Mouse (Mus musculus) kidney, embryonic 16.5 days (tissue): Measurements from ENCODE around the gene 1700020A23Rik. TPM values are rescaled to one million over a fixed set of nuclear protein-coding genes. Genes with fewer than 3 reads are reported as not detected.
"Not testable (repeated sequence)": the region's sequence is repeated elsewhere in the genome, so short reads cannot be mapped to it uniquely, and the experiment has no call there.

Experiments
- ATAC-seq: fragments of 200-750 bp; cut with Nextera tagmentation; 2 replicates; pipeline ENCODE4 v1.8.0; 2017; ENCODE audit warnings: moderate TSS enrichment; ENCODE audit not compliant: low FRiP score, low TSS enrichment
- H3K27ac ChIP-seq: fragments of 300-500 bp; sonication (generic); 2 replicates; pipeline ENCODE4 v1.5.1; 2014; ENCODE audit warnings: low read length
- H3K27me3 ChIP-seq: fragments of 300-500 bp; sonication (generic); 2 replicates; pipeline ENCODE4 v1.6.1; 2014; ENCODE audit warnings: low read length, control low read depth, mixed read lengths; ENCODE audit not compliant: insufficient read depth
- H3K36me3 ChIP-seq: fragments of 300-500 bp; sonication (generic); 2 replicates; pipeline ENCODE4 v1.6.1; 2014; ENCODE audit warnings: low read length, control low read depth, mixed read lengths; ENCODE audit not compliant: insufficient read depth
- H3K4me1 ChIP-seq: fragments of 300-500 bp; sonication (generic); 2 replicates; pipeline ENCODE4 v1.6.1; 2014; ENCODE audit warnings: low read length, control low read depth, mixed read lengths; ENCODE audit not compliant: insufficient read depth
- H3K4me2 ChIP-seq: fragments of 300-500 bp; sonication (generic); replicated peaks from 2 replicates; pipeline ENCODE4 v1.6.1; 2014; ENCODE audit warnings: low read depth, low read length
- H3K4me3 ChIP-seq: fragments of 300-500 bp; sonication (generic); 2 replicates; pipeline ENCODE4 v1.5.1; 2014; ENCODE audit warnings: mild to moderate bottlenecking, low read length
- H3K9ac ChIP-seq: fragments of 300-500 bp; sonication (generic); replicated peaks from 2 replicates; pipeline ENCODE4 v1.6.1; 2014; ENCODE audit warnings: low read length
- H3K9me3 ChIP-seq: fragments of 300-500 bp; sonication (generic); 2 replicates; pipeline ENCODE4 v1.6.1; 2016; ENCODE audit warnings: low read length, control low read depth
- WGBS: fragments of 180-500 bp; shearing (Covaris S2); extraction: QIAGEN DNeasy Blood & Tissue Kit; methylation state at CpG from one replicate; pipeline ENCODE4 v1.1.7; 2014; 5-methylcytosine and 5-hydroxymethylcytosine counted together
- polyA plus RNA-seq: library from polyadenylated mRNA; unstranded; fragments of >200 nt; fragmentation: Nextera tagmentation; extraction: Ambion mirVana; gene quantifications from 2 replicates; pipeline ENCODE4 v1.2.1, GENCODE M21; 2015

Gene 1700020A23Rik
- not detected in 2 replicates for polyA plus RNA-seq

DNA sequence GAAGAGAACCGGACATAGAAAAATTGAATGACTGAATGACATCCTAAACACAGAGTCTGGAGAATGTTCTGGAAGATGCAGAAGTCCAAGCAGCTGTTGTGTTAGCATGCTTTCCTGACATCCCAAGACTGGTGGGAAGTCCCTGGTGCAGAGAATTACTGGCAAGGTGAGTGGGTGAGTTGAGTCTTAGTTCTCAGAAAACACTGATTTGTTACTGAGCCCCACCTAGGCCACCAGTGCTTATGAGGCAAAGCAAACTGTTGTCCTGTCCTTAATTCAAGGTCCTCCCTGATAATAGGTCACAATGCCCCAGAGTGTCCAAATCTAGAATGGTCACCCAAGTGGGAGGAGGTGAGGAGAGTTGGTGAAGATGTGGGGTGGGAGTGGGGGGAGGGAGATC, at the start of gene 1700020A23Rik, which contains the start of gene Gm28372:
TSS of gene 1700020A23Rik (plus strand) at position 321 of the 400 bp plus-strand sequence.
TSS of gene Gm28372 (plus strand) at position 301 of the 400 bp plus-strand sequence.
- Histone ChIP-seq H3K27ac (no peak within 1 kb of the TSS), H3K36me3 (no peaks in the 10 kb centered on the region), H3K4me1 (0 out of 2 replicates have a peak, but pooled peaks cover 6% of the 10 kb centered on the region), H3K4me3 (no peak within 1 kb of the TSS), H3K4me2 (no peak within 1 kb of the TSS), H3K9ac (no peak within 1 kb of the TSS), H3K27me3 (no peaks in the 10 kb centered on the region), H3K9me3 (no peaks in the 10 kb centered on the region)
- 94% methylated on average over 1 of the region's 1 CpGs for WGBS
- ATAC-seq: no peak

DNA sequence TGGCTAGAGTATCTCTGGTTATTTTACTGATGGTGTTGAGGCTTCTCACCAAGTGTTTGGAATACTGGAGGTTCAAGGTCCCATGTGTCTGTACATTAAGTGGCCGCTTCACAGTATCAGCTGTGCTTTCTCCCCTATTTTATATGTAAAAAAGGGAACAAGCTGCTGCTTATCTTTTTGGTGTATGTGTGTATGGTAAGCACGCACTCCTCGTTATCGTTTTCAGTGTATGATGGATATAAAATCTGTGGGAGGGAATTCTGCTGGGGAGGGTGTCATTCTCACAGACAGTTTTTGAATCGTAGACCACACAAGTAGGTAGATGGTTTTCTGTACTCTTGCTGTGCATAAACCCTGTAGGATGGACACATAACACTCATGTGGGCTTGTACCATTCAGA, 47.5 kb upstream of the 1700020A23Rik start:
- H3K4me3 ChIP-seq: no peak overlapping the region
- H3K9me3 ChIP-seq: no peaks in the 10 kb centered on the region
- H3K4me1 ChIP-seq: no peaks in the 10 kb centered on the region
- 89% methylated on average over 5 of the region's 5 CpGs for WGBS
- no peak for ATAC-seq
- H3K27ac ChIP-seq: no peak overlapping the region
- H3K36me3 ChIP-seq: no peaks in the 10 kb centered on the region
- no peak overlapping the region for H3K4me2 ChIP-seq
- H3K9ac ChIP-seq: no peak overlapping the region
- H3K27me3 ChIP-seq: peaks cover 36% of the 10 kb centered on the region

DNA sequence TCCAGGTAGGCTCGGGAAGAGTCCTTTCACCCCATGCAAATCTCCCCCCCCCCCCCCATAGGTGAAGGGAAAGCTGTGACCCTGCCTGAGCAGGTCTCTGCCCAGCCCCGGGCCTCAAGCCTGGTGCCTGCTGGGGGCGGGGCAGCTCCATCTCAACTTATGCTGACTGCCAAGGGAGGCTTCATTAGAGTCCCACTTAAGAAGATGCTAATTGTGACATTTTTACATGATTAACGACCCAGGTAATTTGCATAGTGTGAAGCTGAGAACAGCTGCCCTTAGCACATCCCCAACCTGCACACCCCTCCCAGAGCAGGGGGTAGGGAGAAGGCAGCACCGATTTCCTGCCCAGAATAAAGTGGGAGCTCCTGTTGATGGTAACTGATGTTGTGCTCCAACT, 46.2 kb upstream of the 1700020A23Rik start:
- H3K4me3 ChIP-seq: no peak overlapping the region
- no peaks in the 10 kb centered on the region for H3K4me1 ChIP-seq
- H3K9me3 ChIP-seq: no peaks in the 10 kb centered on the region
- WGBS: 14% methylated on average over 5 of the region's 5 CpGs
- H3K27ac ChIP-seq: no peak overlapping the region
- H3K36me3 ChIP-seq: no peaks in the 10 kb centered on the region
- H3K9ac ChIP-seq: no peak overlapping the region
- H3K27me3 ChIP-seq: peaks cover 49% of the 10 kb centered on the region
- no peak overlapping the region for H3K4me2 ChIP-seq
- no peak for ATAC-seq

DNA sequence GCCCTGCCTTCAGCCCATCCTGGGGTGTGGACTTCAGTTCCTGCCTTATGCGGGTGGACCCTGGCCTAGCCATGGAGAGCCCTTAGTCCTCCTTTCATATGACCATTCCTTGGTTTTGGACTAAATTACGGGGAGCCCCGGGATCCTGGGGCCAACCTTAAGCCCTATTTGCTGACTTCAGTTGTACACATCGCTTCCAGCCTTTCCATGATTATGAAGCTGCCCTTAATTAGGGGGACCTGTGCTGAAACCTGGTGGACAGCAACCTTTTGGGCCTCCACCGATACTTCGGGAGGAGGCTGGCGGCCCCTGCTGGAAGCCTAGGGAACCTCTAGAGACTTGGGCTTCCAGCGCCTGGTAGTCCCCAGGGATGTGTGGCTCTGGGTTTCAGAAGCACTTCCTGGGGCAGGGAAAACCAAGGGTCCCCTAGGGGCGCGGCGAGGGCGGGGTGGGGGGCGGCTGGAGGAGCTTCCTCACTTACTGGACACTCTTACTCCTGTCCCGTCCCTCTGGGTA, 42.5 kb upstream of the 1700020A23Rik start:
- H3K9me3 ChIP-seq: no peaks in the 10 kb centered on the region
- H3K4me3 ChIP-seq: no peak overlapping the region
- 5% methylated on average over 14 of the region's 14 CpGs for WGBS
- H3K4me2 ChIP-seq: no peak overlapping the region
- 0 out of 2 replicates have a peak, but pooled peaks cover 3% of the 10 kb centered on the region for H3K4me1 ChIP-seq
- H3K27ac ChIP-seq: no peak overlapping the region
- ATAC-seq: peak; percentile 44
- no peak overlapping the region for H3K9ac ChIP-seq
- H3K27me3 ChIP-seq: peaks cover 50% of the 10 kb centered on the region
- no peaks in the 10 kb centered on the region for H3K36me3 ChIP-seq

DNA sequence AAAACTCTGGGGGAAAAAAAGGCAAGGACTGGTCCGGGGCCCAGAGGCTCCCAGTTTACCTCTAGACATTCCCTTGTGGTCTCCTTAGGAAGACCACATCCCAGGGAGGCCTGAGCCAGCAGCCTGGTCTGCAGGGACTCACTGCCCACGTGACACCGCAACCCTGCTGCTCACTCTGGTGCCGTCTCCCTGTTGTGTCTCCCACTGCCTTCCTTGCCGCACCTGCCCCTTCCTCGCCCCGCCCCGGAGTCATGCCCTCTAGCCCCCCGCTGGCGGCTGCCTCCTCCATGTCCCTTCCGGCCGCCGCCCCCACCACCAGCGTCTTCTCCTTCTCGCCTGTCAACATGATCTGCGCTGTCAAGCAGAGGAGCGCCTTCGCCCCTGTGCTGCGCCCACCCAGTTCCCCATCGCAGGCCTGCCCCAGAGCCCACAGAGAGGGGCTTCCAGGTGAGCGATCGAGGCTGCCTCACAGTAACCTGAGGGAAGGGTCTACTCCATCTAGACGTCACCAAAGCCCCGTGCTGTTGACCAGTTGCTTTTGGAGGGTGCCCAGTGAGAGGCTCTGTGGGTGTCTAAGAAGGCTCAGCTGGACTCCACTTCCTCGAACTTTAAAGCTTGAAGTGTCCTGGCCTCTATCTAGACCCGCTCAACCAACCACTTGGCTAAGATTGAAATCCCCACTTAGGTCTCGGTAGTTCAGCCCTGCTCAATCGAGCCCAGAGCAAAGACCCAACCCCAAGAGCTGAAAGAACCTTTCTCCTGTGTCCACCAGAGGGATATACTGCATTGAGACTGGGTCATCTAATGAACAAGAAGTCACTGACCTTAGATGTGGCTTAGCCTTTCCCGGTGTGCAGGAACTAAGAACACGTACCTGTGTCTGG, 39.6 kb upstream of the 1700020A23Rik start:
- ATAC-seq: peak; percentile 72

DNA sequence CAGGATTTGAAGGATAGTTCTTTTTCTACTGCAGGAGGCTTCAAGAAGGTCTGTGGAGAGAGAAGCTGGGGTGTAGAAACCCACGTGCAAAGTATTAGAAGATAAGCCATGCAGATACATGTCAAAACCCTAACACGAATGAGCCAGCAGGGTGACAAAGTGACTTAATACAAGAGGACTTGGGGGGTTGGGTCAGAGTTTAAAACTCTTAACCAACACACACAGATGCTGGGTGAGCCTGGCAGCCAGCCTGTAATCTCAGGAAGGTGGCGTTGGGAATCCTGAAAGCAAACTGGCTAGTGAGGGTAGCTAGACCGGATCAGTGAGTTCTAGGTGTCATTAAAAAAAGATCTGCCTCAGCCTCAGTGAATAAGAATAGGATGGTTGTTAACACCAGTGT, 37.7 kb upstream of the 1700020A23Rik start:
- Histone ChIP-seq H3K27me3 (peaks cover 15% of the 10 kb centered on the region), H3K36me3 (no peaks in the 10 kb centered on the region), H3K4me3 (no peak overlapping the region), H3K27ac (no peak overlapping the region), H3K9me3 (no peaks in the 10 kb centered on the region), H3K9ac (no peak overlapping the region), H3K4me2 (no peak overlapping the region), H3K4me1 (0 out of 2 replicates have a peak, but pooled peaks cover 3% of the 10 kb centered on the region)
- ATAC-seq: no peak
- WGBS: 64% methylated on average over 4 of the region's 4 CpGs

More for the DNA sequence above, 39.6 kb upstream of the 1700020A23Rik start:
- H3K27me3 ChIP-seq: peaks cover 34% of the 10 kb centered on the region
- H3K27ac ChIP-seq: no peak overlapping the region
- H3K4me2 ChIP-seq: peak overlapping the region; percentile 71
- no peaks in the 10 kb centered on the region for H3K9me3 ChIP-seq
- H3K4me1 ChIP-seq: 0 out of 2 replicates have a peak, but pooled peaks cover 3% of the 10 kb centered on the region
- no peaks in the 10 kb centered on the region for H3K36me3 ChIP-seq
- H3K9ac ChIP-seq: peak overlapping the region; percentile 64
- WGBS: 7% methylated on average over 27 of the region's 30 CpGs
- peak overlapping the region; percentile 51 for H3K4me3 ChIP-seq

DNA sequence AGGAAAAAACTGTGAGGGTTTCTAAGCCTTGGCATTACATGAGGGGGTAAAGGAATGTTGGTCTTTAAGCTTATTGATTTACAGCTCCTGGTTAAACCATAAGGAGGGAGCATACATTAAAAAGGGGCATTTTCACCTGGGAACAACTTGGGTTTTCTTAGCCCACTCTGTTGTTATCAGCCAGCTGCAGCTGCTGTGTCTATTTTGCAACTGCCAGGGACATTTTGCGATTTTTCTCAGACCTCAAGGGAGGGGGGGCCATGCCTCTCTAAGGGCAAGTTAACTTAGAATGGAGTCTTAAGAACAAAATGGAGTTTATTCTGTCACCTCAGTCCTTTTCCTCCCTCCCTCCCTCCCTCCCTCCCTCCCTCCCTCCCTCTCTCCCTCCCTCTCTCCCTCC, 32.0 kb upstream of the 1700020A23Rik start:
- not testable (repeated sequence) for H3K36me3 ChIP-seq, ATAC-seq, H3K4me2 ChIP-seq

DNA sequence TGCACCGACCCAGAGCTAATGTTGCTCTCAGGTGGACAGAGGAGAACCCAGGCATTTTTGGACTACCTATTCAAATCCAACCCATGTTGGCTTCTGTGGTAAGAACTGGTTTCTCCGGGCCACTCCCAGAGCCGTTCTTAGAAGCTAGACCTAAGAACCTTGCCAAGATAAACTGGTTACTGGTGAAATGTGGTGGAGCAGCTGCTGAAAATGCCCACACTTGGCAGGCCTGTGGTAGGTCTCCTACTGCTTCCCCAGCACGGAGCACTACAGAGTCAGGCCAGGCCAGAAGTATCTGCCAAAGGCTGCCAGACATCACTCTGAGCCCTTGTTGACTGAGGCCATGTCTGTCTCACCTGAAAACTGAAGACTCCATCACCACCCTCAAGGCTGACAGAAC, 30.1 kb upstream of the 1700020A23Rik start:
- H3K36me3 ChIP-seq: no peaks in the 10 kb centered on the region
- H3K9me3 ChIP-seq: no peaks in the 10 kb centered on the region
- no peak overlapping the region for H3K4me3 ChIP-seq
- no peaks in the 10 kb centered on the region for H3K27me3 ChIP-seq
- H3K4me1 ChIP-seq: 0 out of 2 replicates have a peak, but pooled peaks cover 2% of the 10 kb centered on the region
- no peak overlapping the region for H3K9ac ChIP-seq
- no peak for ATAC-seq
- H3K4me2 ChIP-seq: no peak overlapping the region
- WGBS: 82% methylated on average over 4 of the region's 4 CpGs
- H3K27ac ChIP-seq: no peak overlapping the region

More for the DNA sequence above, 32.0 kb upstream of the 1700020A23Rik start:
- H3K27ac ChIP-seq, H3K4me3 ChIP-seq, H3K9me3 ChIP-seq, H3K9ac ChIP-seq, H3K27me3 ChIP-seq, H3K4me1 ChIP-seq: not testable (repeated sequence)
- WGBS: 56% methylated on average over 1 of the region's 1 CpGs

DNA sequence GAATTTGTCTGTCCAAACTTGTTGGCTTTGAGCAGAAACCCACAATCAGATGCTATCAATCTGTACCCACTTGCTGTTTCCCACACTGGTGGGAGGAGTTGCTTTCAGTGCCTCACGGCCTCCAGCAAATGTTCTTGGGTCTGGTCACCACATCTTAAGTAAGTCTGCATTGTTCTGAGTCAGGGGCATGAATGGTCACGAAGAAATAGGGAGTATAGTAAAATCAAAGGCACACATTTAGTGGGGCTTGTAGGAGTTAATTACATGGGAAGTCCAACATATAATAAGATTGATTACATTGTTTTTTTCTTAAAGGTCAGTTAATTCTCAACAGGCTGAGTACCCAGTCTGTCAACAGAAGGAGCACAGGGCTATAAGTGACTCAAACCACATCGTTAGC, 21.9 kb upstream of the 1700020A23Rik start:
- Histone ChIP-seq H3K27me3 (0 out of 2 replicates have a peak, but pooled peaks cover 4% of the 10 kb centered on the region), H3K4me3 (no peak overlapping the region), H3K9ac (no peak overlapping the region), H3K27ac (no peak overlapping the region; the same call in 1 of the 2 replicates), H3K36me3 (no peaks in the 10 kb centered on the region), H3K4me2 (no peak overlapping the region), H3K9me3 (no peaks in the 10 kb centered on the region), H3K4me1 (no peaks in the 10 kb centered on the region)
- 20% methylated on average over 3 of the region's 3 CpGs for WGBS
- no peak for ATAC-seq

DNA sequence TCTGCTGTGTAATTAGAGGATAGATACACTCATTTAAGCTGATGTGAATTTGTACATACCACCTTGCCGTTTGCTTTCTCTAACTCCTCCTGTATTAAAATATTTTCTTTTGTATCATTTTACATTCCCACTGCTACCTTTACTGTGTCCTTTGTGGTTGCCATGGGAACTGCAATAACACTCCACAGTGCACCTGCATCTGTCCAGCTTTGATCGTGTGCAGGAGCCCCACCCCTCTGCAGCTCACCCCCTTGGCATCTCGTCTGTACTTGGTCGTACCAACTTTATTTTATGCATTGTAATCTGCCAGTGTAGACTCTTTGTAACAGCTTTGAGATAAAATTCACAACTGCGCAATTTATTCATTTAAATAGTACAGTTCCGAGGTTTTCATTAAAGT, 21.2 kb upstream of the 1700020A23Rik start:
- Histone ChIP-seq H3K4me3 (no peak overlapping the region), H3K4me1 (no peaks in the 10 kb centered on the region), H3K27ac (no peak overlapping the region), H3K9me3 (no peaks in the 10 kb centered on the region), H3K36me3 (no peaks in the 10 kb centered on the region), H3K27me3 (0 out of 2 replicates have a peak, but pooled peaks cover 4% of the 10 kb centered on the region), H3K4me2 (no peak overlapping the region), H3K9ac (no peak overlapping the region)
- WGBS: 54% methylated on average over 6 of the region's 6 CpGs
- ATAC-seq: no peak
